Mouse (Mus musculus): Measurements from ENCODE around the gene Bnc2. TPM values are rescaled to one million over a fixed set of nuclear protein-coding genes. Genes with fewer than 3 reads are reported as not detected.

The Bnc2 gene
- polyA plus RNA-seq, 1 experiment from 2014 or later = 34.6 TPM

GRCm38 (mm10) chr4:84502581-84503269, 172.3 kb downstream of the Bnc2 start:
- H3K4me3 ChIP-seq (replicated peaks; ENCODE audit: low read depth, low read length) = no peak overlapping the region
- H3K36me3 ChIP-seq (ENCODE audit: control insufficient read depth, insufficient read depth, low read length) = no peaks in the 10 kb centered on the region
- H3K9me3 ChIP-seq (ENCODE audit: control insufficient read depth, low read length) = no peaks in the 10 kb centered on the region
- 81% methylated on average over 8 of the region's 8 CpGs for WGBS
- ATAC-seq (ENCODE audit: low FRiP score, low TSS enrichment) = no peak
- H3K27ac ChIP-seq (replicated peaks; ENCODE audit: low read depth, low read length) = no peak overlapping the region
- H3K9ac ChIP-seq (replicated peaks; ENCODE audit: low read length) = no peak overlapping the region
- no peak for DNase-seq
- no peak overlapping the region for H3K4me2 ChIP-seq (ENCODE audit: low read length)
- H3K27me3 ChIP-seq (ENCODE audit: control insufficient read depth, insufficient read depth, low read length) = no peaks in the 10 kb centered on the region
- no peaks in the 10 kb centered on the region for H3K4me1 ChIP-seq (ENCODE audit: control insufficient read depth, insufficient read depth, low read length)

GRCm38 (mm10) chr4:84500796-84501349, 174.2 kb downstream of the Bnc2 start:
- no peak for DNase-seq
- no peak for ATAC-seq (ENCODE audit: low FRiP score, low TSS enrichment)
- 61% methylated on average over 4 of the region's 4 CpGs for WGBS
- Histone ChIP-seq H3K4me1 (ENCODE audit: control insufficient read depth, insufficient read depth, low read length) (no peaks in the 10 kb centered on the region), H3K36me3 (ENCODE audit: control insufficient read depth, insufficient read depth, low read length) (no peaks in the 10 kb centered on the region), H3K27me3 (ENCODE audit: control insufficient read depth, insufficient read depth, low read length) (no peaks in the 10 kb centered on the region), H3K9ac (replicated peaks; ENCODE audit: low read length) (no peak overlapping the region), H3K27ac (replicated peaks; ENCODE audit: low read depth, low read length) (no peak overlapping the region), H3K4me3 (replicated peaks; ENCODE audit: low read depth, low read length) (no peak overlapping the region), H3K4me2 (ENCODE audit: low read length) (no peak overlapping the region), H3K9me3 (ENCODE audit: control insufficient read depth, low read length) (no peaks in the 10 kb centered on the region)

- no peaks in the 10 kb centered on the region for H3K36me3 ChIP-seq (ENCODE audit: control insufficient read depth, insufficient read depth, low read length)
- no peak overlapping the region for H3K4me2 ChIP-seq (ENCODE audit: low read length)
- H3K4me1 ChIP-seq (ENCODE audit: control insufficient read depth, insufficient read depth, low read length) = no peaks in the 10 kb centered on the region
- DNase-seq (no peak), ATAC-seq (ENCODE audit: low FRiP score, low TSS enrichment) (no peak)
- H3K27ac ChIP-seq (replicated peaks; ENCODE audit: low read depth, low read length) = no peak overlapping the region
- no peak overlapping the region for H3K4me3 ChIP-seq (replicated peaks; ENCODE audit: low read depth, low read length)
- no peaks in the 10 kb centered on the region for H3K9me3 ChIP-seq (ENCODE audit: control insufficient read depth, low read length)
- WGBS = 69% methylated on average over 9 of the region's 9 CpGs
- no peak overlapping the region for H3K9ac ChIP-seq (replicated peaks; ENCODE audit: low read length)
- no peaks in the 10 kb centered on the region for H3K27me3 ChIP-seq (ENCODE audit: control insufficient read depth, insufficient read depth, low read length)
These were observed 174.8 kb downstream of the Bnc2 start for GRCm38 (mm10) chr4:84500259-84500658.

DNA sequence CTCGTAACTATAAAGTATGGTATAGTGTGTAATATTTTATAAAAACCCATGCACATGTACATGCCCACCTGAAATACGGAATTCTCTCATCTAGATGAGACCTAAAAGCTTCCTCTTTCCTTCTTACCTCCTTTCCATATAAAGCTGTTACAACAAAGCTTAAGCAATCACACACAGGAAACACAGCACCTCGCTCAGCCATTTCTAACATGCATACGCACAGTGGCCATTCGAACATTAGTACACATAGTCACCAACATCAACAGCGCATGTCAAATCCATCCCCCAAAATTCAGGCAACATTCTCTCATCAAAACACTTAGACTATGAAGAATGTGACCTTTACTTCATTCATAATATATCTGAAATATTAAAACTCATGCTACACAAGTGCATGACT, 176.6 kb downstream of the Bnc2 start:
- 93% methylated on average over 6 of the region's 6 CpGs for WGBS
- DNase-seq = no peak

DNA sequence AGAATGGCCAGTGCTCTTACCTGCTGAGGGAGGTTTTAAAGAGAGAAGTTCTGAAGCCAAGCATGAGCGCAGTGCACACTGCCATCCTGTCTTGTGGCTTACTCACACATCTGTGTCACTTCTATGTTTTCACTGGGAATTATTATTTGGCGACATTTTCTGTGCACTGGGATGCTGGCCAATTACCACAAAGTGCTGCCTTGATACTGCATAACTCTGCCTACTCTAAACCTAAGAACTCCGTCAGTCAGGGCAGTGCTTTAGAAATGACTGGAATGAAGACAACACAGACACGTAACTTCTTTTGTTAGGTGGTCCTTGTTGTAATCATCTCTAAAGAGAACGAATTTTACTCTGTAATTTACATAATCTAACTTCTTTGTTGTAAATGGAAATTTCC, 186.8 kb downstream of the Bnc2 start:
- Histone ChIP-seq H3K9me3 (ENCODE audit: control insufficient read depth, low read length) (no peaks in the 10 kb centered on the region), H3K27me3 (ENCODE audit: control insufficient read depth, insufficient read depth, low read length) (no peaks in the 10 kb centered on the region), H3K27ac (replicated peaks; ENCODE audit: low read depth, low read length) (no peak overlapping the region), H3K9ac (replicated peaks; ENCODE audit: low read length) (no peak overlapping the region), H3K4me2 (ENCODE audit: low read length) (no peak overlapping the region), H3K4me3 (replicated peaks; ENCODE audit: low read depth, low read length) (no peak overlapping the region), H3K36me3 (ENCODE audit: control insufficient read depth, insufficient read depth, low read length) (no peaks in the 10 kb centered on the region), H3K4me1 (ENCODE audit: control insufficient read depth, insufficient read depth, low read length) (no peaks in the 10 kb centered on the region)
- WGBS = 71% methylated on average over 5 of the region's 5 CpGs
- no peak for DNase-seq
- ATAC-seq (ENCODE audit: low FRiP score, low TSS enrichment) = no peak

More for the DNA sequence above, 176.6 kb downstream of the Bnc2 start:
- Histone ChIP-seq H3K4me3 (replicated peaks; ENCODE audit: low read depth, low read length) (no peak overlapping the region), H3K9me3 (ENCODE audit: control insufficient read depth, low read length) (no peaks in the 10 kb centered on the region), H3K4me2 (ENCODE audit: low read length) (no peak overlapping the region), H3K27ac (replicated peaks; ENCODE audit: low read depth, low read length) (no peak overlapping the region), H3K9ac (replicated peaks; ENCODE audit: low read length) (no peak overlapping the region), H3K36me3 (ENCODE audit: control insufficient read depth, insufficient read depth, low read length) (no peaks in the 10 kb centered on the region), H3K4me1 (ENCODE audit: control insufficient read depth, insufficient read depth, low read length) (no peaks in the 10 kb centered on the region), H3K27me3 (ENCODE audit: control insufficient read depth, insufficient read depth, low read length) (no peaks in the 10 kb centered on the region)
- ATAC-seq (ENCODE audit: low FRiP score, low TSS enrichment) = no peak

GRCm38 (mm10) chr4:84482680-84483079, 192.4 kb downstream of the Bnc2 start:
- Histone ChIP-seq H3K4me1 (ENCODE audit: control insufficient read depth, insufficient read depth, low read length) (0 out of 2 replicates have a peak, but pooled peaks cover 3% of the 10 kb centered on the region), H3K27ac (replicated peaks; ENCODE audit: low read depth, low read length) (no peak overlapping the region), H3K4me2 (ENCODE audit: low read length) (no peak overlapping the region), H3K9me3 (ENCODE audit: control insufficient read depth, low read length) (no peaks in the 10 kb centered on the region), H3K36me3 (ENCODE audit: control insufficient read depth, insufficient read depth, low read length) (no peaks in the 10 kb centered on the region), H3K4me3 (replicated peaks; ENCODE audit: low read depth, low read length) (no peak overlapping the region), H3K9ac (replicated peaks; ENCODE audit: low read length) (no peak overlapping the region), H3K27me3 (ENCODE audit: control insufficient read depth, insufficient read depth, low read length) (no peaks in the 10 kb centered on the region)
- DNase-seq (no peak), ATAC-seq (ENCODE audit: low FRiP score, low TSS enrichment) (peak; percentile 24; the same call in 1 of the 2 replicates)
- WGBS = 62% methylated on average over 6 of the region's 6 CpGs

GRCm38 (mm10) chr4:84472643-84473042, 202.4 kb downstream of the Bnc2 start:
- ATAC-seq (ENCODE audit: low FRiP score, low TSS enrichment) (no peak), DNase-seq (no peak)
- H3K9ac ChIP-seq (replicated peaks; ENCODE audit: low read length) = no peak overlapping the region
- no peaks in the 10 kb centered on the region for H3K27me3 ChIP-seq (ENCODE audit: control insufficient read depth, insufficient read depth, low read length)
- 79% methylated on average over 2 of the region's 2 CpGs for WGBS
- H3K36me3 ChIP-seq (ENCODE audit: control insufficient read depth, insufficient read depth, low read length) = no peaks in the 10 kb centered on the region
- H3K4me1 ChIP-seq (ENCODE audit: control insufficient read depth, insufficient read depth, low read length) = no peaks in the 10 kb centered on the region; the same call in 1 of the 2 replicates
- H3K4me3 ChIP-seq (replicated peaks; ENCODE audit: low read depth, low read length) = no peak overlapping the region
- H3K9me3 ChIP-seq (ENCODE audit: control insufficient read depth, low read length) = no peaks in the 10 kb centered on the region
- no peak overlapping the region for H3K27ac ChIP-seq (replicated peaks; ENCODE audit: low read depth, low read length)
- H3K4me2 ChIP-seq (ENCODE audit: low read length) = no peak overlapping the region

- Histone ChIP-seq H3K4me1 (ENCODE audit: control insufficient read depth, insufficient read depth, low read length) (no peaks in the 10 kb centered on the region; the same call in 1 of the 2 replicates), H3K27me3 (ENCODE audit: control insufficient read depth, insufficient read depth, low read length) (no peaks in the 10 kb centered on the region), H3K9ac (replicated peaks; ENCODE audit: low read length) (no peak overlapping the region), H3K4me3 (replicated peaks; ENCODE audit: low read depth, low read length) (no peak overlapping the region), H3K36me3 (ENCODE audit: control insufficient read depth, insufficient read depth, low read length) (no peaks in the 10 kb centered on the region), H3K9me3 (ENCODE audit: control insufficient read depth, low read length) (no peaks in the 10 kb centered on the region), H3K4me2 (ENCODE audit: low read length) (no peak overlapping the region), H3K27ac (replicated peaks; ENCODE audit: low read depth, low read length) (no peak overlapping the region)
- 85% methylated on average over 6 of the region's 6 CpGs for WGBS
- no peak for ATAC-seq (ENCODE audit: low FRiP score, low TSS enrichment)
- DNase-seq = no peak
These were observed 204.8 kb downstream of the Bnc2 start for GRCm38 (mm10) chr4:84470106-84470885.
